Comparison of ENCODE assay signal across 1 mouse cellular context in genomic region chr11:53516775-53517627, GRCm38 (mm10).
TF ChIP-seq lines count a peak whose summit lies in the region.

No protein-coding gene starts in this region.

TF ChIP-seq in MEL, 35 proteins besides CTCF, POLR2A, EP300 and RAD21 (continued from another document):
- TF ChIP-seq JUND (IDR thresholded peaks at IDR 0.05; ENCODE audit: low read depth, low read length) (no peak), ETS1 (IDR thresholded peaks at IDR 0.05; ENCODE audit: low read depth, low read length) (peak; percentile 57), MAZ (IDR thresholded peaks at IDR 0.05; ENCODE audit: low read depth, low read length) (no peak), USF1 (IDR thresholded peaks at IDR 0.05; ENCODE audit: low read depth, low read length) (peak; percentile 90), HCFC1 (IDR thresholded peaks at IDR 0.05; ENCODE audit: low read depth, low read length) (peak; percentile 11; the same call in 1 of the 2 replicates), TBP (IDR thresholded peaks at IDR 0.05; ENCODE audit: low read depth, low read length) (0 out of 2 replicates have a peak, but pooled peaks have one; percentile 21), ZNF384 (IDR thresholded peaks at IDR 0.05; ENCODE audit: low read depth, low read length) (no peak), GATA1 (IDR thresholded peaks at IDR 0.05; ENCODE audit: low read depth, low read length) (peak; percentile 59), TCF12 (IDR thresholded peaks at IDR 0.05; ENCODE audit: low read depth, low read length) (peak; percentile 45; the same call in 1 of the 2 replicates), MXI1 (IDR thresholded peaks at IDR 0.05; ENCODE audit: low read depth, low read length) (peak; percentile 5; the same call in 1 of the 2 replicates), ZMIZ1 (IDR thresholded peaks at IDR 0.05; ENCODE audit: low read depth, low read length) (no peak), GABPA (IDR thresholded peaks at IDR 0.05; ENCODE audit: low read depth, low read length) (no peak), SIN3A (IDR thresholded peaks at IDR 0.05; ENCODE audit: low read length) (peak; percentile 55; the same call in 1 of the 2 replicates), RCOR1 (IDR thresholded peaks at IDR 0.05; ENCODE audit: low read depth, low read length) (peak; percentile 39; the same call in 1 of the 2 replicates)
